Mouse (Mus musculus): ENCODE measurements around the gene Tnik.

The Tnik gene

GRCm38 (mm10) chr3:28709740-28710139 is 446.7 kb downstream of the Tnik start:
- DNase-seq (ENCODE audit: low spot score in 2 of 2): no peak

- no peak for DNase-seq (ENCODE audit: low spot score in 2 of 2)
These were observed 451.1 kb downstream of the Tnik start for GRCm38 (mm10) chr3:28713913-28714698.

DNA sequence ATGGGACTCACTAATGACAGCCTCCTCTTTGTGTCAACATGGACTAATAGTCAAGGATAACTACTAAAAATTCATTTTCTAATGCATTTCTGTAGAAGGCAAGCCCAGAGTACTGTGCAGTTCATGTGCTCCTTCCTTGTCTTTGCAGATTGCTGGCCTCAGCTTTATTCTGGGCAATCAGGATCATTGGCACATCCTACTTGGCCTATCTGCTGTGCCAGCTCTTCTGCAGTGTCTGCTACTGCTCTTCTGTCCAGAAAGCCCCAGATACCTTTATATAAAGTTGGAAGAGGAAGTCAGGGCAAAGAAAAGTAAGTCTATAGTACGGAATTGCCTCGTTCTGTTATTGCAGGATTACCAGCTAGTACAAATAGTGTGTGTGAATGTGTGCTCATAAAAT is 455.5 kb downstream of the Tnik start:
- no peak for DNase-seq (ENCODE audit: low spot score in 2 of 2)

DNA sequence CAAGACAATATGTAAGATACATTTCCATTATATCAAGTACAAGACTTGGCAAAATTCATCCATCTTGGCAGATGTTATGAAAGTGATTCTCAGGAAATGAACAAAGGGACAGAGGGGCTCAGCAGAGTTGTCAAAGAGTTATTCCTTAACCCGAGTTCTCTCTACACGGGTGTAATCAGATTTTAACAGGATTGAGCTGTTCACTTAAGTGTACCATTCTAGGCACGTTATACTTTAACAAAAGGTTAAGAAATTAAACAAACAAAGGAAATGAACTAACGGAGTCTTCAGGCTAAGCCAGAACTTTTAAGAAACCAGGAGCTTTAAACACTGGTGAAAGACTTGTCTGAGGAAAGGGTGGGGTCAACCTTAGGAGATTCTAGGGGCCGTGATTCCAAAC is 458.2 kb downstream of the Tnik start:
- DNase-seq (ENCODE audit: low spot score in 2 of 2): no peak

- DNase-seq (ENCODE audit: low spot score in 2 of 2): no peak
These were observed 458.8 kb downstream of the Tnik start for GRCm38 (mm10) chr3:28721838-28722237.

DNA sequence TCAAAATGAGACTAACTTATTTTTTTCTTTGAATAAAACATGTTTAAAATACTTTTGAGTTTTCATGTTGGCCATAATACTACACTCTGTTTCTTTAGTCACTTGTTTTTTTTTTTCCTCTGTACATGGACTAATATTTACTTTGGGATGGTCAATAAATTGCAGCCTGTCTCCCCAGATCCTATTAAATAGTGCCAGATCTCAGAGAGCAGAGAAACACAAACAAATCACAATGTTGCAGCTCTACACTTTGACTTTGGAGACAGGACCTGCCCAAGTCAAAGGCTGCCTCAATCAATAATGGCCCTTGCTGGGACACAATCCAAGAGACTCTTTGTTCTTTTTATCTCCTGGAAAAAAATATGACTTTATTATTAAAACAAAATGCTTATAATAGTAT is 459.5 kb downstream of the Tnik start:
- DNase-seq (ENCODE audit: low spot score in 2 of 2): no peak

DNA sequence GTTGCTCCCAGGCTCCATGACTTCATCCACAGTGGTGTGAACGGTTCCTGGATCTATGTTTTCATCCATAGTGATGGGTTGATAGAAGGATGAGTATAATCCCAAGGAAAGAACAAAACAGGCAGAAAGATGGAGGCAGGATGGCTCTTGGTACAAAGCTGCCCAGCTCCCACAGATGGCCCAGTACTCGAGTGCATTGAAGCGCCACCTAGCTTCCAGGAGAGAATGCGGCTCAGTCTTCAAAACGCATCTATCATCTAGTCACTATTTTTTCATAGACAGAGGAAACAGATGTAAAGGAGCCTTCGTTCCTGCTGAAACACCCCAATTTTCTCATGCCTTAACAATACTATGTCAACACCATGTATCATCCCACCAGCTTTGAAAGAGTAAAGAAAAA is 460.5 kb downstream of the Tnik start:
- DNase-seq (ENCODE audit: low spot score in 2 of 2): no peak

- DNase-seq (ENCODE audit: low spot score in 2 of 2): no peak
These were observed 462.2 kb downstream of the Tnik start for GRCm38 (mm10) chr3:28725203-28725602.
